ENCODE assay signal across 20 mouse cellular contexts in the genomic region with DNA sequence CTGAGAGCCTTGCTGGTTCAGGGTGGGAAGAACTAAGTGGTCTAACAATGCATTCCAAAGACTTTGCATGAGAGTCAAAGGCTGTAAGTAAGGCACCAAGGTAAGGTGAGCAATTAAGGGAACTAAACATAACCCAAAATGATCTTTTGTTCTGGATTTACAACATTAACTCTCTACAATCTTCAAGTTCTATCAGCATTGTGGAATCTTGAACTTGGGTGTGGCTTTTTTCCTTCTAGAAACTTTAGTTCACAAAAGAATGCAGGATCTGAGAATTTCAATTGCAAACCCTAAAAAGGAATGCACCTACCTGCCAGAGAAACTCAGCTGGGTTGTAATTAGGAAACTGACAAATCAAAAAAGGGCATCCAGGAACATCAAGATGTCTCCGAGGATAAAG. TPM values are rescaled to one million over a fixed set of nuclear protein-coding genes. Genes with fewer than 3 reads are reported as not detected.
"Had no signal": no experiment of that assay in that cellular context is flagged by ENCODE, and none has a peak within 500 bp of the region (broad histone marks: within the 10 kb centered on the region; RNA-seq: fewer than 3 reads in every experiment).

No protein-coding gene starts in this region.

- H3K9ac ChIP-seq: lung, embryonic 14.5 days; midbrain, embryonic 12.5 days; neural tube, embryonic 13.5 days; neural tube, embryonic 15.5 days had no signal

- H3K36me3 ChIP-seq: midbrain, embryonic 10.5 days; midbrain, embryonic 12.5 days; neural tube, embryonic 13.5 days; neural tube, embryonic 15.5 days had no signal

- H3K4me2 ChIP-seq: lung, embryonic 14.5 days; midbrain, embryonic 12.5 days; neural tube, embryonic 13.5 days; neural tube, embryonic 15.5 days had no signal

- H3K4me3 ChIP-seq: midbrain, embryonic 10.5 days; midbrain, embryonic 12.5 days; myocyte; neural tube, embryonic 13.5 days; neural tube, embryonic 15.5 days had no signal

- H3K4me1 ChIP-seq: midbrain, embryonic 10.5 days; midbrain, embryonic 12.5 days; neural tube, embryonic 13.5 days; neural tube, embryonic 15.5 days had no signal

- H3K9me3 ChIP-seq: neural tube, embryonic 15.5 days had no signal

- DNase-seq: lung, adult 18-20 months; lung, embryonic 14.5 days; lung, postnatal 10 days; lung, postnatal 4 days; midbrain, embryonic 14.5 days; retina, postnatal 1 day; right cerebral cortex, adult 18-20 months; right cerebral cortex, postnatal 25 days; right cerebral cortex, postnatal 4 days; spleen, adult 18-20 months; thymus, adult 18-20 months; thymus, postnatal 14 days; thymus, postnatal 36 days had no signal

- ATAC-seq: midbrain, embryonic 16.5 days had no signal

- H3K27me3 ChIP-seq: midbrain, embryonic 12.5 days; neural tube, embryonic 13.5 days; neural tube, embryonic 15.5 days had no signal

- H3K27ac ChIP-seq: midbrain, embryonic 10.5 days; midbrain, embryonic 12.5 days; neural tube, embryonic 13.5 days; neural tube, embryonic 15.5 days had no signal

RNA-seq across cellular contexts. Expression of a gene that starts 57.8 kb away (rescaled TPM):
- polyA plus RNA-seq: small intestine, adult 2 months had no signal
